Mouse (Mus musculus) NIH3T3 (cell line): Measurements from ENCODE around the gene Ryr3.

ENCODE experiments used
- DNase-seq: peaks from one replicate; pipeline ENCODE4 v3.0.0-alpha.2; 2012; ENCODE audit warnings: low read depth

Gene Ryr3

GRCm38 (mm10) chr2:113216746-113217461 is at the start of gene Ryr3:
Ryr3 (minus strand) TSS chr2:113217096.
- no peak for DNase-seq

- no peak for DNase-seq
These were observed 22.0 kb upstream of the Ryr3 start for GRCm38 (mm10) chr2:113238871-113239270.

- no peak for DNase-seq
These were observed 20.1 kb upstream of the Ryr3 start for GRCm38 (mm10) chr2:113236993-113237392.

GRCm38 (mm10) chr2:113234559-113234958 is 17.7 kb upstream of the Ryr3 start:
- DNase-seq = peak; percentile 82

GRCm38 (mm10) chr2:113233356-113233755 is 16.5 kb upstream of the Ryr3 start:
- DNase-seq = peak; percentile 8

GRCm38 (mm10) chr2:113216105-113216745 is 671 bp downstream of the Ryr3 start:
- DNase-seq = no peak

- no peak for DNase-seq
These were observed 6.9 kb downstream of the Ryr3 start for GRCm38 (mm10) chr2:113210023-113210422.

GRCm38 (mm10) chr2:113209263-113209662 is 7.6 kb downstream of the Ryr3 start:
- DNase-seq = no peak

- DNase-seq = no peak
These were observed 14.0 kb downstream of the Ryr3 start for GRCm38 (mm10) chr2:113202857-113203256.

GRCm38 (mm10) chr2:113199030-113199679 is 17.7 kb downstream of the Ryr3 start:
- DNase-seq = no peak

GRCm38 (mm10) chr2:113187158-113187557 is 29.7 kb downstream of the Ryr3 start:
- DNase-seq = no peak

- no peak for DNase-seq
These were observed 35.2 kb downstream of the Ryr3 start for GRCm38 (mm10) chr2:113181701-113182100.

- no peak for DNase-seq
These were observed 38.8 kb downstream of the Ryr3 start for GRCm38 (mm10) chr2:113178047-113178446.

- DNase-seq = no peak
These were observed 40.6 kb downstream of the Ryr3 start for GRCm38 (mm10) chr2:113176337-113176736.

- DNase-seq = no peak
These were observed 48.8 kb downstream of the Ryr3 start for GRCm38 (mm10) chr2:113168096-113168495.

- no peak for DNase-seq
These were observed 55.4 kb downstream of the Ryr3 start for GRCm38 (mm10) chr2:113161494-113161893.

GRCm38 (mm10) chr2:113137766-113138165 is 79.1 kb downstream of the Ryr3 start:
- DNase-seq = no peak

GRCm38 (mm10) chr2:113123476-113123875 is 93.4 kb downstream of the Ryr3 start:
- DNase-seq = no peak

GRCm38 (mm10) chr2:113119080-113119479 is 97.8 kb downstream of the Ryr3 start:
- DNase-seq = no peak

- no peak for DNase-seq
These were observed 100.1 kb downstream of the Ryr3 start for GRCm38 (mm10) chr2:113116788-113117187.

- no peak for DNase-seq
These were observed 101.0 kb downstream of the Ryr3 start for GRCm38 (mm10) chr2:113115897-113116283.

GRCm38 (mm10) chr2:113115248-113115896 is 101.5 kb downstream of the Ryr3 start:
- DNase-seq = no peak

GRCm38 (mm10) chr2:113104609-113105008 is 112.3 kb downstream of the Ryr3 start:
- no peak for DNase-seq
